Mouse (Mus musculus): Measurements from ENCODE around the gene Olfr97. TPM values are rescaled to one million over a fixed set of nuclear protein-coding genes. Genes with fewer than 3 reads are reported as not detected.

The Olfr97 gene
- polyA plus RNA-seq, 1 experiment from 2014 or later = not detected

DNA sequence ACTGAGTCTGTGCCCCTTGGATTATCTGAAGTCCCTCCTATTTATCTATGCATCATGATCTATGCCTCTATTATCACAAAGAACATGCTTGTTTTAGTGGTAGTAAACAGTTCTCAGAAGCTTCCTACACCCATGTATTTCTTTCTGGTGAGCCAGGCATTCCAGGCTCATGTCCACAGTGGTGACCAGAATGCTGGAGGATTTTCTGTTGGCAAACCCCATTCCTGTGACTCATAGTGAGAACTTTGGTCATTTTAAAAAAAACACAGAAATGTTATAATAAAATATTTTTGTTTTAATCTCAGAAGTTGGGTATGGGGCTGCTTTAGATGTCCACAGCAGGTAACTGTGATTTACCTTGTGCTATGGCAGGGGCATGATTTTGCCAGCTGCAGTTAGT lies 12.3 kb upstream of the Olfr97 start:
- no peaks in the 10 kb centered on the region for H3K9me3 ChIP-seq (ENCODE audit: control insufficient read depth, low read length)

DNA sequence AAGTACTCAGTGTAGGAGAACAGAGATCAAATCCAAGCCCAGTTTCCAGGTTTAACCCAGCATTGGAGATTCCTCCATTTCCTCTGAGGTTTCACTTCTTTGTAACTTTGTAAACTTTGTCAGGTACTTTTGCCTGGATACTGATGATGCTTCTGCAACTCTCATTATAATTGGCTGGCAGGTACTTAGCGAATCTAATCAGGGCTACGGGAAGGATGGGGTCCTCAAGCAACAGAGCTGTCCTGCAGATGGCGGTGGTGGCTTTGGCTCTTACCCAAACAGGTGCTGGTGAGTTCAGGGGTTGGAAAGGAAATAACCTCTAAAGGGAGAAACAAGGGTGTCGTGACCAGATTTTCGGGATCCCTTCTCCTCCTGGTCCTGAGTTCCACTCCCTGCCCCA lies 9.6 kb upstream of the Olfr97 start:
- Histone ChIP-seq H3K36me3 (ENCODE audit: control insufficient read depth, insufficient read depth, low read length) (no peaks in the 10 kb centered on the region), H3K4me1 (replicated peaks; ENCODE audit: control insufficient read depth, insufficient read depth, low read length) (no peaks in the 10 kb centered on the region), H3K4me2 (ENCODE audit: low read depth, low read length) (no peak overlapping the region), H3K9ac (ENCODE audit: low read length) (no peak overlapping the region), H3K4me3 (ENCODE audit: low read length) (no peak overlapping the region), H3K9me3 (ENCODE audit: control insufficient read depth, low read length) (no peaks in the 10 kb centered on the region), H3K27me3 (ENCODE audit: control insufficient read depth, insufficient read depth, low read depth, low read length) (no peaks in the 10 kb centered on the region), H3K27ac (ENCODE audit: low read length) (no peak overlapping the region)
- 21% methylated on average over 5 of the region's 5 CpGs for WGBS
- ATAC-seq (ENCODE audit: low read depth) = no peak

More for the DNA sequence above, 12.3 kb upstream of the Olfr97 start:
- H3K4me3 ChIP-seq (ENCODE audit: low read length) = no peak overlapping the region
- no peak overlapping the region for H3K27ac ChIP-seq (ENCODE audit: low read length)
- H3K27me3 ChIP-seq (ENCODE audit: control insufficient read depth, insufficient read depth, low read depth, low read length) = no peaks in the 10 kb centered on the region
- no peak overlapping the region for H3K4me2 ChIP-seq (ENCODE audit: low read depth, low read length)
- H3K4me1 ChIP-seq (replicated peaks; ENCODE audit: control insufficient read depth, insufficient read depth, low read length) = no peaks in the 10 kb centered on the region
- no peak for ATAC-seq (ENCODE audit: low read depth)
- no peak overlapping the region for H3K9ac ChIP-seq (ENCODE audit: low read length)
- H3K36me3 ChIP-seq (ENCODE audit: control insufficient read depth, insufficient read depth, low read length) = no peaks in the 10 kb centered on the region

DNA sequence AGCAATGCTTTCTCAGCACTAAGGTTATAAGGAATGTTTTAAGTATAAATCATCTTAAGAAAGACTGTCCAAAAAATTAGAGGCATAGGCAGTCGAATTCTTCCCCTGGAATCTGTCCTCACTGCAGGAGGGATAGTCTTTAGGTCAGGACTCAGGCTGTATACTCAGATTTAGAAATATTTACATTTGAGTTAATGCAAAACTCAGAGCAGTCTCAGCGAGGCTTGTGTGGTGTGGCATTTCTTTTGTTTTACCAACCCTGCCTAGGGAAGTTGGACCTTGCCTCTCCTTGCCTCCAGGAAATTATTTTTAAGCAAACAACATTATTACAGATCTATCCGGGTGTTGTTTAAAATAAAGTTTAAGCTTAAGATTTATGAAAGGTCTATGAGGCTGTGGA lies 5.1 kb upstream of the Olfr97 start:
- no peaks in the 10 kb centered on the region for H3K27me3 ChIP-seq (ENCODE audit: control insufficient read depth, insufficient read depth, low read depth, low read length)
- H3K4me1 ChIP-seq (replicated peaks; ENCODE audit: control insufficient read depth, insufficient read depth, low read length) = no peaks in the 10 kb centered on the region
- no peak overlapping the region for H3K4me2 ChIP-seq (ENCODE audit: low read depth, low read length)
- no peak overlapping the region for H3K4me3 ChIP-seq (ENCODE audit: low read length)
- ATAC-seq (ENCODE audit: low read depth) = no peak
- no peak overlapping the region for H3K27ac ChIP-seq (ENCODE audit: low read length)
- H3K9ac ChIP-seq (ENCODE audit: low read length) = no peak overlapping the region
- H3K9me3 ChIP-seq (ENCODE audit: control insufficient read depth, low read length) = no peaks in the 10 kb centered on the region
- 21% methylated on average over 3 of the region's 3 CpGs for WGBS
- H3K36me3 ChIP-seq (ENCODE audit: control insufficient read depth, insufficient read depth, low read length) = no peaks in the 10 kb centered on the region

DNA sequence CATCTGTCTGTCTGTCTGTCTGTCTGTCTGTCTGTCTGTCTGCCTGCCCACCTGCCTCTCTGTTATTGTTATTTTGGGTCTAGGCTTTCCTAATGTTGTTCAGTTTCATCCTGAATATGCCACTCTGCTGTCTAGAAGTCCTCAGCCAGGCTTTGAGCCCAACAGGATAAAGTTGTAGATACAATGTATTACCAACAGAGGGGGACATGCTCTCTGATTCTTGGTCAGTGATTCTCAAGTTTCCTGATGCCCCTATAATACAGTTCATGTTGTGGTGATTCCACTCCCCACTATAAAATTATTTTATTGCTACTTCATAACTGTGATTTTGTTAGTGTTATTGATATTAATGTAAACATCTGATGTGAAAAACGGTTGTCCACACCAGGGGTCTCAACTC lies 15.3 kb downstream of the Olfr97 start:
- H3K4me3 ChIP-seq (ENCODE audit: low read length) = no peak overlapping the region
- no peak for ATAC-seq (ENCODE audit: low read depth)

DNA sequence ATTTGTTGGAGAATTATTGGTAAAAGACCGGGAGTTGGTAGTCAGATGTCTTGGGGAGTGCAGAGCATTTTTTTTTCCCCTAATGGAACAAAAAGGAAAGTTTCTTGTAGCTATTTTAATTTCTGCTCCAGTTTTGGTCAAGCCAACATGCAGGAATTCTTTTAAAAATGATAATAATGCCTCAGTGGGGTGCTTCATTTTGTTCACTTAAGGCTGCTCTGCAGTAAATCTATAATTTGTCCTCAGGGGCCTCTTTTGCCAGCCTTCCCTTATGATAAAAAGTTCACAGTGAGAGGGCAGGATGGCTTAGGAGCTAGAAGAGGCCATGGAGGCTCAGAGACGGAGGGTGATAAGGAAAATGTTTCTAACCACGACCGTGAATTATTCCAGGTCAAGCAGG lies 17.3 kb downstream of the Olfr97 start, which contains the start of gene Olfr96:
Gene Olfr96 (plus strand): TSS at position 301 of the 400 bp plus-strand sequence.
- H3K27ac ChIP-seq (ENCODE audit: low read length) = no peak within 1 kb of the TSS
- no peaks in the 10 kb centered on the region for H3K9me3 ChIP-seq (ENCODE audit: control insufficient read depth, low read length)
- no peaks in the 10 kb centered on the region for H3K4me1 ChIP-seq (replicated peaks; ENCODE audit: control insufficient read depth, insufficient read depth, low read length)
- 45% methylated on average over 4 of the region's 4 CpGs for WGBS
- H3K36me3 ChIP-seq (ENCODE audit: control insufficient read depth, insufficient read depth, low read length) = no peaks in the 10 kb centered on the region
- no peak within 1 kb of the TSS for H3K4me3 ChIP-seq (ENCODE audit: low read length)
- no peak within 1 kb of the TSS for H3K9ac ChIP-seq (ENCODE audit: low read length)
- H3K27me3 ChIP-seq (ENCODE audit: control insufficient read depth, insufficient read depth, low read depth, low read length) = no peaks in the 10 kb centered on the region
- ATAC-seq (ENCODE audit: low read depth) = no peak
- no peak within 1 kb of the TSS for H3K4me2 ChIP-seq (ENCODE audit: low read depth, low read length)

More for the DNA sequence above, 15.3 kb downstream of the Olfr97 start:
- H3K27me3 ChIP-seq (ENCODE audit: control insufficient read depth, insufficient read depth, low read depth, low read length) = no peaks in the 10 kb centered on the region
- no peak overlapping the region for H3K9ac ChIP-seq (ENCODE audit: low read length)
- H3K36me3 ChIP-seq (ENCODE audit: control insufficient read depth, insufficient read depth, low read length) = no peaks in the 10 kb centered on the region
- H3K4me1 ChIP-seq (replicated peaks; ENCODE audit: control insufficient read depth, insufficient read depth, low read length) = no peaks in the 10 kb centered on the region
- H3K27ac ChIP-seq (ENCODE audit: low read length) = no peak overlapping the region
- H3K4me2 ChIP-seq (ENCODE audit: low read depth, low read length) = no peak overlapping the region
- H3K9me3 ChIP-seq (ENCODE audit: control insufficient read depth, low read length) = no peaks in the 10 kb centered on the region
- WGBS = 16% methylated on average over 1 of the region's 1 CpGs

DNA sequence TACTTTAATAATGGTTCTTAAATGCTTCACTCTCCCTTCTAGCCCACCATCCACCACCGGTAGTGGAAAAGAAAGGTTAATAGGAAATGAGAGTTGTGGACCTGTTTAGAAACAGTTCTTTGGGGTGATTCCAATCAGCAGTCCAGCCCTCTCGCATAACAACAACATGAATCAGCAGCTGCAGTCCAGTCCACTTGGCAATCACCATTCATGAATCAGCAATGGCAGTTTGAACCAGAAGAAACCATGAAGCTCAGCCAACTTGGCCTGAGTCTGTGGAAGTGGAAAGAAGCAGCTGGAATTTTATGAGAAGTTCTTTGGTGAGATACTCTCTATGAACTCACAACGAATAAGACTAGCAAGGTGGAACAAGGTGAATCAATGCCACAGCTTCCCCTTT lies 18.6 kb downstream of the Olfr97 start:
- Histone ChIP-seq H3K27me3 (ENCODE audit: control insufficient read depth, insufficient read depth, low read depth, low read length) (no peaks in the 10 kb centered on the region), H3K36me3 (ENCODE audit: control insufficient read depth, insufficient read depth, low read length) (no peaks in the 10 kb centered on the region), H3K9ac (ENCODE audit: low read length) (no peak overlapping the region), H3K4me1 (replicated peaks; ENCODE audit: control insufficient read depth, insufficient read depth, low read length) (no peaks in the 10 kb centered on the region), H3K4me3 (ENCODE audit: low read length) (no peak overlapping the region), H3K9me3 (ENCODE audit: control insufficient read depth, low read length) (no peaks in the 10 kb centered on the region), H3K27ac (ENCODE audit: low read length) (no peak overlapping the region), H3K4me2 (ENCODE audit: low read depth, low read length) (no peak overlapping the region)
- no peak for ATAC-seq (ENCODE audit: low read depth)
- WGBS = 72% methylated on average over 3 of the region's 3 CpGs

DNA sequence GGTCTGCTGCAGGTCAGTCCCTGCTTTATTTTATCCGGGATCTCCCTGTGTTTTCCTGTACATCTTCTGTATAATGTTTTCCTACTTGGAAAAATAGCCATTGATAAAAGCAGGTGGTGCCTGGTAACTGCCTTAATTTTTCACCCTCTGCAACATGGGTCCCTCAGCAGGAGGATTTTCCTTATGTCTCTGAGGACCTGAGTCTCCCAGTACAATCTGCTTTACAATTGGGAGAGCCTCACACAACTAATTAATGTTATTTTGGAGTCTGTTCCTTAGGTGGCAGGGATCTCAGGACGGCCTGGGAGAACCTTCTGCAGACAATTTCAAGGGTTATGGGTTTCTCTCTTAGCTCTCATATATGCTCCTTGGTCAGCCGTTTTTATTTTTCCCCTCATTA lies 24.1 kb downstream of the Olfr97 start, which contains the start of gene Olfr95:
Gene Olfr95 (minus strand): TSS at position 101 of the 400 bp plus-strand sequence.
- Histone ChIP-seq H3K9me3 (ENCODE audit: control insufficient read depth, low read length) (no peaks in the 10 kb centered on the region), H3K36me3 (ENCODE audit: control insufficient read depth, insufficient read depth, low read length) (no peaks in the 10 kb centered on the region), H3K9ac (ENCODE audit: low read length) (no peak within 1 kb of the TSS), H3K4me2 (ENCODE audit: low read depth, low read length) (no peak within 1 kb of the TSS), H3K4me3 (ENCODE audit: low read length) (no peak within 1 kb of the TSS), H3K4me1 (replicated peaks; ENCODE audit: control insufficient read depth, insufficient read depth, low read length) (no peaks in the 10 kb centered on the region), H3K27me3 (ENCODE audit: control insufficient read depth, insufficient read depth, low read depth, low read length) (peaks cover 14% of the 10 kb centered on the region), H3K27ac (ENCODE audit: low read length) (no peak within 1 kb of the TSS)
- WGBS = 57% methylated on average over 3 of the region's 3 CpGs
- ATAC-seq (ENCODE audit: low read depth) = no peak

DNA sequence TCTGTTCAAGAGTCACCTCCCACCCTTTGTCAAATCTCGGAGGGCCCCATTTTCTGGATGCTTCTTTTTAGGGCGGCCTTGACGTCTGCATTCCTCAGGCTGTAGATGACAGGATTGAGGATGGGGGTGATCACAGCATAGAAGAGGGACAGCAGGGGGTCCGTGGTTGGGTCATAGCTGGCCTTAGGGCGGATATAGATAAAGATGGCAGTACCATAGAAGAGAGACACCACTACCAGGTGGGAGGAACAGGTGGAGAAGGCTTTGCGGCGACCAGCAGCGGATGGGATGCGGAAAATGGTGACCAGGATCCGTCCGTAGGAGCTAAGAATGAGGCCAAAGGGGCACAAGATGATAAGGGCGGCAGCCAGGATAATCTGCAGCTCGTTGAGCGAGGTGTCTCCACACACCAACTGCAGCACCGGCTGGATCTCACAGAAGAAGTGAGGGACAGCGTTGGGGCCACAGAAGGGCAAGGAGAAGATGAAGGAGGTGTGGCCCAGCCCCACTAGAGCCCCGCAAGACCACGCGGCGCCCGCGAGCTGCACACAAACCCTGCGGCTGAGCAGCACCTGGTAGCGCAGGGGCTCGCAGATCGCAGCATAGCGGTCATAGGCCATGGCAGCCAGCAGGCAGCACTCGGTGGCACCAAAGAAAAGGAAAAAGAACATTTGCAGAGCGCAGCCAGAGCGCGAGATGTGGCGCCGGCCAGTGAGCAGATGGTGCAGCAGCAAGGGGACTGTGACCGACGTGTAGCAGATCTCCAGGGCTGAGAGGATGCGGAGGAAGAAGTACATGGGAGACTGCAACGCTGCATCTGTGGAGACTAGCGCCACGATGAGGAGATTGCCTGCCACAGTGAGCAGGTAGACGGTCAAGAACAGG lies 26.0 kb downstream of the Olfr97 start:
- Histone ChIP-seq H3K27ac (ENCODE audit: low read length) (no peak overlapping the region), H3K27me3 (ENCODE audit: control insufficient read depth, insufficient read depth, low read depth, low read length) (peaks cover 14% of the 10 kb centered on the region), H3K4me1 (replicated peaks; ENCODE audit: control insufficient read depth, insufficient read depth, low read length) (no peaks in the 10 kb centered on the region), H3K4me2 (ENCODE audit: low read depth, low read length) (no peak overlapping the region), H3K9ac (ENCODE audit: low read length) (no peak overlapping the region), H3K4me3 (ENCODE audit: low read length) (no peak overlapping the region), H3K9me3 (ENCODE audit: control insufficient read depth, low read length) (no peaks in the 10 kb centered on the region), H3K36me3 (ENCODE audit: control insufficient read depth, insufficient read depth, low read length) (no peaks in the 10 kb centered on the region)
- 10% methylated on average over 40 of the region's 40 CpGs for WGBS
- ATAC-seq (ENCODE audit: low read depth) = no peak

DNA sequence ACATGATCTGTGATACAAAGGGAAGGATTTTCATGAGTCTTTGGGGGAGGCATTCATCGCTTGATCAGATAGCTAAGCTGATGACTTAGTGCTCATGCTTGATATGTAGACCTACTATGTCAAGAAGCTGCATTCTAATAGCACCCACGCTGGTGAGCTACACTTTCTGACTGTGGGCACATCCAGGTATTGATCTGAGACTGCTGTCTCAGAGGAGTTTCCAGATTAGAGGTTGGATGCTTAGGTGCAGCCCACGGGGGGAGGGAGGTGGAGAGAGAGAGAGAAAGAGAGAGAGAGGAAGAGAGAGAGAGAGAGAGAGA lies 33.3 kb downstream of the Olfr97 start:
- H3K4me1 ChIP-seq (replicated peaks; ENCODE audit: control insufficient read depth, insufficient read depth, low read length) = no peaks in the 10 kb centered on the region
- H3K4me2 ChIP-seq (ENCODE audit: low read depth, low read length) = no peak overlapping the region
- no peak overlapping the region for H3K27ac ChIP-seq (ENCODE audit: low read length)
- H3K27me3 ChIP-seq (ENCODE audit: control insufficient read depth, insufficient read depth, low read depth, low read length) = no peaks in the 10 kb centered on the region
- H3K9me3 ChIP-seq (ENCODE audit: control insufficient read depth, low read length) = no peaks in the 10 kb centered on the region
- no peak overlapping the region for H3K9ac ChIP-seq (ENCODE audit: low read length)
- H3K4me3 ChIP-seq (ENCODE audit: low read length) = no peak overlapping the region
- no peak; the same call in 1 of the 2 replicates for ATAC-seq (ENCODE audit: low read depth)
- 22% methylated on average over 3 of the region's 3 CpGs for WGBS
- H3K36me3 ChIP-seq (ENCODE audit: control insufficient read depth, insufficient read depth, low read length) = no peaks in the 10 kb centered on the region
